Mouse (Mus musculus) stomach, postnatal 0 days (tissue): Measurements from ENCODE around the gene Acd. TPM values are rescaled to one million over a fixed set of nuclear protein-coding genes. Genes with fewer than 3 reads are reported as not detected.

Experiments
- ATAC-seq: fragments of 200-750 bp; cut with Nextera tagmentation; 2 replicates; pipeline ENCODE4 v1.8.0; 2017; ENCODE audit not compliant: low FRiP score, low TSS enrichment
- DNase-seq: peaks from one replicate; pipeline ENCODE4 v3.0.0-alpha.2; 2016; ENCODE audit warnings: low spot score
- H3K27ac ChIP-seq: fragments of 300-500 bp; sonication (generic); replicated peaks from 2 replicates; pipeline ENCODE4 v1.5.1; 2014; ENCODE audit warnings: mild to moderate bottlenecking, control low read depth
- H3K27me3 ChIP-seq: fragments of 300-500 bp; sonication (generic); 2 replicates; pipeline ENCODE4 v1.6.1; 2014; ENCODE audit warnings: low read length; ENCODE audit not compliant: control insufficient read depth, insufficient read depth
- H3K36me3 ChIP-seq: fragments of 300-500 bp; sonication (generic); 2 replicates; pipeline ENCODE4 v1.6.1; 2014; ENCODE audit warnings: low read length, mixed read lengths; ENCODE audit not compliant: control insufficient read depth, insufficient read depth
- H3K4me1 ChIP-seq: fragments of 300-500 bp; sonication (generic); replicated peaks from 2 replicates; pipeline ENCODE4 v1.6.1; 2014; ENCODE audit warnings: antibody characterized with exemption; ENCODE audit not compliant: control insufficient read depth, insufficient read depth
- H3K4me2 ChIP-seq: fragments of 300-500 bp; sonication (generic); replicated peaks from 2 replicates; pipeline ENCODE4 v1.6.1; 2014; ENCODE audit warnings: low read depth, mild to moderate bottlenecking, control low read depth, moderate library complexity
- H3K4me3 ChIP-seq: fragments of 300-500 bp; sonication (generic); 2 replicates; pipeline ENCODE4 v1.5.1; 2014; ENCODE audit warnings: low read depth, low read length, control low read depth
- H3K9ac ChIP-seq: fragments of 300-500 bp; sonication (generic); 2 replicates; pipeline ENCODE4 v1.6.1; 2014; ENCODE audit warnings: mild to moderate bottlenecking, low read length, control low read depth, mixed read lengths
- H3K9me3 ChIP-seq: fragments of 300-500 bp; sonication (generic); 2 replicates; pipeline ENCODE4 v1.6.1; 2016; ENCODE audit warnings: low read length; ENCODE audit not compliant: control insufficient read depth
- CTCF ChIP-seq: IDR thresholded peaks from 2 replicates; pipeline ENCODE4 v1.5.1; 2016; ENCODE audit warnings: antibody characterized with exemption, low read depth, mild to moderate bottlenecking, moderate library complexity
- EP300 ChIP-seq: optimal IDR thresholded peaks from 2 replicates; pipeline ENCODE3; 2016; ENCODE audit warnings: antibody characterized with exemption
- WGBS: fragments of 180-500 bp; shearing (Covaris S2); extraction: QIAGEN DNeasy Blood & Tissue Kit; methylation state at CpG from one replicate; pipeline ENCODE4 v1.1.7; 2014; 5-methylcytosine and 5-hydroxymethylcytosine counted together
- polyA plus RNA-seq: library from polyadenylated mRNA; unstranded; fragments of >200 nt; fragmentation: Nextera tagmentation; extraction: Ambion mirVana; gene quantifications from 2 replicates; pipeline ENCODE4 v1.2.1, GENCODE M21; 2015

Gene Acd
- polyA plus RNA-seq, 1 experiment from 2014 or later: 26.7 TPM

DNA sequence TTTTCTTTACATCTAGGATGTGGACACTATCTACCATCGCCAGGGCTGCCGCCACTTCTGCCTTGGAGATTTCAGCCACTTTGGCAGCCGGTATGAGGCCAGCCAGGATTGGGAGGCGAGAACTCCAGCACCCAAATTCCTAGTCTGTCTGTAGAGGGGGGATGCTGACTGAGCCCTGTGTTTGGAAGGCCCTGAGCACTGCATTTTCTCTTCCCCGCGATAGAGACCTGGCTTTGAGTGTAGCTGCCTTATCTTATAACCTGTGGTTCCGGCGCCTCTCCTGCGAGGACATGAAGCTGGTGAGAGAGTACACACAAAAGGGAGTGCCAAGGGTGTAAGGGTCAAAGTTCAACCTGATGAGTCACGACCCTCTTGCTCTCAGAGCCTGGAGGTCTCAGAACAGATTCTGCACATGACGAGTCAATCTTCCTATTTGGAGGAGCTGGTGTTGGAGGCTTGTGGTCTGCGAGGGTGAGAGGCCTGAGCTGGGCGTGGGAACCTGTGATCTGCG is 12.6 kb downstream of the Acd start:
- no peak overlapping the region for H3K4me2 ChIP-seq
- no peaks in the 10 kb centered on the region for H3K4me1 ChIP-seq
- H3K36me3 ChIP-seq: no peaks in the 10 kb centered on the region
- H3K27me3 ChIP-seq: no peaks in the 10 kb centered on the region
- H3K4me3 ChIP-seq: no peak overlapping the region
- DNase-seq (peak; percentile 34), ATAC-seq (0 out of 2 replicates have a peak, but pooled peaks have one; percentile 28)
- H3K9ac ChIP-seq: no peak overlapping the region
- TF ChIP-seq EP300 (no peak), CTCF (no peak)
- H3K9me3 ChIP-seq: no peaks in the 10 kb centered on the region
- H3K27ac ChIP-seq: no peak overlapping the region
- WGBS: 55% methylated on average over 14 of the region's 14 CpGs

GRCm38 (mm10) chr8:105687512-105687911 is 13.4 kb downstream of the Acd start:
- WGBS: 59% methylated on average over 8 of the region's 8 CpGs
- DNase-seq (no peak), ATAC-seq (no peak)
- H3K4me2 ChIP-seq: no peak overlapping the region
- H3K27ac ChIP-seq: no peak overlapping the region
- H3K27me3 ChIP-seq: no peaks in the 10 kb centered on the region
- no peak for TF ChIP-seq CTCF
- TF ChIP-seq EP300: no peak
- no peaks in the 10 kb centered on the region for H3K4me1 ChIP-seq
- no peak overlapping the region for H3K9ac ChIP-seq
- H3K4me3 ChIP-seq: no peak overlapping the region
- no peaks in the 10 kb centered on the region for H3K9me3 ChIP-seq
- H3K36me3 ChIP-seq: peaks cover 5% of the 10 kb centered on the region; the same call in 1 of the 2 replicates

GRCm38 (mm10) chr8:105686551-105686950 is 14.4 kb downstream of the Acd start:
- WGBS: 58% methylated on average over 6 of the region's 6 CpGs

GRCm38 (mm10) chr8:105685796-105686308 is 15.1 kb downstream of the Acd start, which contains the start of gene Carmil2:
Gene Carmil2 (plus strand): TSS chr8:105686274.
- H3K4me3 ChIP-seq: 0 out of 2 replicates have a peak within 1 kb of the TSS, but pooled peaks have one; percentile 8

More at GRCm38 (mm10) chr8:105686551-105686950, 14.4 kb downstream of the Acd start:
- ATAC-seq (no peak), DNase-seq (no peak)
- Histone ChIP-seq H3K4me2 (no peak overlapping the region), H3K36me3 (peaks cover 5% of the 10 kb centered on the region; the same call in 1 of the 2 replicates), H3K9me3 (no peaks in the 10 kb centered on the region), H3K27ac (no peak overlapping the region), H3K4me1 (no peaks in the 10 kb centered on the region), H3K9ac (no peak overlapping the region), H3K4me3 (no peak overlapping the region), H3K27me3 (no peaks in the 10 kb centered on the region)
- TF ChIP-seq EP300 (no peak), CTCF (no peak)

DNA sequence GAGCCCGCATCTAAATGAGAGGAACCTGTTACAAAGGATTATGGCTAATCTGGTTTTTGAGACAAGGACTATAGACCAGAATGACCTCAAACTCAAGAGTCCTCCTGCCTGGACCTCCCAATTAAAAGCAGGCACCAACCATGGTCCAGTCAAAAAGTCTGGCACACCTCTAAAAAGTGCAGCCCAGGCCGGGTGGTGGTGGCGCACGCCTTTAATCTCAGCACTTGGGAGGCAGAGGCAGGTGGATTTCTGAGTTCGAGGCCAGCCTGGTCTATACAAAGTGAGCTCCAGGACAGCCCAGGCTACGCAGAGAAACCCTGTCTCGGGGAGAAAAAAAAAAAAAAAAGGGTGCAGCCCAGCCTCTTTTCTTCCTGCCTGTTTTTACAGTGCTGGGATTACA is 15.6 kb downstream of the Acd start:
- Histone ChIP-seq H3K4me1 (no peaks in the 10 kb centered on the region), H3K9me3 (no peaks in the 10 kb centered on the region), H3K4me3 (no peak overlapping the region), H3K4me2 (no peak overlapping the region), H3K9ac (no peak overlapping the region), H3K36me3 (peaks cover 14% of the 10 kb centered on the region), H3K27me3 (no peaks in the 10 kb centered on the region), H3K27ac (no peak overlapping the region)
- TF ChIP-seq EP300: no peak
- TF ChIP-seq CTCF: no peak
- DNase-seq (no peak), ATAC-seq (no peak)
- whole genome bisulfite sequencing: 79% methylated on average over 7 of the region's 7 CpGs

More at GRCm38 (mm10) chr8:105685796-105686308, 15.1 kb downstream of the Acd start, which contains the start of gene Carmil2:
- H3K27ac ChIP-seq: no peak within 1 kb of the TSS
- H3K36me3 ChIP-seq: peaks cover 9% of the 10 kb centered on the region
- peak; percentile 85 for TF ChIP-seq CTCF
- no peak for TF ChIP-seq EP300
- H3K27me3 ChIP-seq: no peaks in the 10 kb centered on the region
- no peaks in the 10 kb centered on the region for H3K4me1 ChIP-seq
- peak; percentile 47 for ATAC-seq
- WGBS: 7% methylated on average over 26 of the region's 26 CpGs
- DNase-seq: peak; percentile 71
- no peak within 1 kb of the TSS for H3K9ac ChIP-seq
- H3K4me2 ChIP-seq: peak within 1 kb of the TSS; percentile 42
- H3K9me3 ChIP-seq: no peaks in the 10 kb centered on the region

- peaks cover 31% of the 10 kb centered on the region for H3K36me3 ChIP-seq
- H3K4me3 ChIP-seq: no peak overlapping the region
- 59% methylated on average over 1 of the region's 1 CpGs for WGBS
- ATAC-seq: no peak
- no peaks in the 10 kb centered on the region for H3K27me3 ChIP-seq
- no peak for DNase-seq
- H3K9me3 ChIP-seq: no peaks in the 10 kb centered on the region
- H3K4me1 ChIP-seq: no peaks in the 10 kb centered on the region
- TF ChIP-seq EP300 (no peak), CTCF (peak; percentile 56)
- no peak overlapping the region for H3K9ac ChIP-seq
- no peak overlapping the region for H3K4me2 ChIP-seq
- H3K27ac ChIP-seq: no peak overlapping the region
These were observed 23.0 kb downstream of the Acd start for GRCm38 (mm10) chr8:105677891-105678290.
